Mouse (Mus musculus) midbrain, postnatal 0 days (tissue): ENCODE measurements around the gene Jaml. TPM values are rescaled to one million over a fixed set of nuclear protein-coding genes. Genes with fewer than 3 reads are reported as not detected.

ENCODE experiments used
- ATAC-seq: fragments of 200-750 bp; cut with Nextera tagmentation; 2 replicates; pipeline ENCODE4 v1.8.0; 2017; ENCODE audit warnings: moderate number of reproducible peaks, mild to moderate bottlenecking, moderate TSS enrichment, moderate library complexity; ENCODE audit not compliant: low FRiP score
- DNase-seq: peaks from one replicate; pipeline ENCODE4 v3.0.0-alpha.2; 2015; ENCODE audit warnings: low spot score
- H3K27ac ChIP-seq: fragments of 300-500 bp; sonication (generic); 2 replicates; pipeline ENCODE4 v1.5.1; 2014; ENCODE audit warnings: low read depth, mild to moderate bottlenecking, low read length, mixed read lengths
- H3K27me3 ChIP-seq: fragments of 300-500 bp; sonication (generic); 2 replicates; pipeline ENCODE4 v1.6.1; 2014; ENCODE audit warnings: low read length, control low read depth, mixed read lengths; ENCODE audit not compliant: insufficient read depth
- H3K36me3 ChIP-seq: fragments of 300-500 bp; sonication (generic); 2 replicates; pipeline ENCODE4 v1.6.1; 2014; ENCODE audit warnings: low read length, control low read depth, mixed read lengths; ENCODE audit not compliant: insufficient read depth
- H3K4me1 ChIP-seq: fragments of 300-500 bp; sonication (generic); 2 replicates; pipeline ENCODE4 v1.6.1; 2014; ENCODE audit warnings: mild to moderate bottlenecking, control low read depth, antibody characterized with exemption, low read length, mixed read lengths; ENCODE audit not compliant: insufficient read depth
- H3K4me2 ChIP-seq: fragments of 300-500 bp; sonication (generic); 2 replicates; pipeline ENCODE4 v1.6.1; 2014; ENCODE audit warnings: low read depth, mild to moderate bottlenecking, low read length, mixed read lengths; ENCODE audit not compliant: poor library complexity, severe bottlenecking
- H3K4me3 ChIP-seq: fragments of 300-500 bp; sonication (generic); 2 replicates; pipeline ENCODE4 v1.5.1; 2014; ENCODE audit warnings: low read depth, mild to moderate bottlenecking, low read length, moderate library complexity
- H3K9ac ChIP-seq: fragments of 300-500 bp; sonication (generic); replicated peaks from 2 replicates; pipeline ENCODE4 v1.6.1; 2014; ENCODE audit warnings: mild to moderate bottlenecking, low read length, moderate library complexity, mixed read lengths; ENCODE audit not compliant: poor library complexity, severe bottlenecking
- H3K9me3 ChIP-seq: fragments of 300-500 bp; sonication (generic); 2 replicates; pipeline ENCODE4 v1.6.1; 2016; ENCODE audit warnings: low read length, control low read depth
- CTCF ChIP-seq: IDR thresholded peaks from 2 replicates; pipeline ENCODE4 v1.5.1; 2016; ENCODE audit warnings: antibody characterized with exemption, mild to moderate bottlenecking
- whole genome bisulfite sequencing: fragments of 180-500 bp; shearing (Covaris S2); extraction: QIAGEN DNeasy Blood & Tissue Kit; methylation state at CpG from one replicate; pipeline ENCODE4 v1.1.7; 2014; 5-methylcytosine and 5-hydroxymethylcytosine counted together
- polyA plus RNA-seq: library from polyadenylated mRNA; unstranded; fragments of >200 nt; fragmentation: Nextera tagmentation; extraction: Ambion mirVana; gene quantifications from 2 replicates; pipeline ENCODE4 v1.2.1, GENCODE M21; 2015
- total RNA-seq: library from RNA; depleted of rRNA; stranded (reverse); fragments of >200 nt; gene quantifications from 2 replicates; pipeline ENCODE4 v1.2.3, GENCODE M21; 2014

Jaml gene
- total and polyA plus RNA-seq, 2 experiments from 2014 or later = 0.23 TPM; not detected in 1

GRCm38 (mm10) chr9:45085741-45086690 is 7.0 kb downstream of the Jaml start:
- ATAC-seq (no peak), DNase-seq (no peak)
- no peaks in the 10 kb centered on the region for H3K9me3 ChIP-seq
- H3K4me3 ChIP-seq = no peak overlapping the region
- H3K27me3 ChIP-seq = no peaks in the 10 kb centered on the region
- H3K27ac ChIP-seq = no peak overlapping the region
- WGBS = 67% methylated on average over 12 of the region's 12 CpGs
- H3K4me1 ChIP-seq = no peaks in the 10 kb centered on the region
- H3K36me3 ChIP-seq = no peaks in the 10 kb centered on the region
- no peak for TF ChIP-seq CTCF
- H3K9ac ChIP-seq = no peak overlapping the region
- no peak overlapping the region for H3K4me2 ChIP-seq

GRCm38 (mm10) chr9:45088040-45088439 is 9.1 kb downstream of the Jaml start:
- Histone ChIP-seq H3K4me1 (no peaks in the 10 kb centered on the region), H3K36me3 (no peaks in the 10 kb centered on the region), H3K9ac (no peak overlapping the region), H3K4me2 (no peak overlapping the region), H3K4me3 (no peak overlapping the region), H3K27me3 (no peaks in the 10 kb centered on the region), H3K27ac (no peak overlapping the region), H3K9me3 (no peaks in the 10 kb centered on the region)
- TF ChIP-seq CTCF = no peak
- no peak for ATAC-seq
- DNase-seq = no peak

GRCm38 (mm10) chr9:45090811-45091210 is 11.8 kb downstream of the Jaml start:
- Histone ChIP-seq H3K4me2 (no peak overlapping the region), H3K4me3 (no peak overlapping the region), H3K36me3 (no peaks in the 10 kb centered on the region), H3K9me3 (no peaks in the 10 kb centered on the region), H3K4me1 (no peaks in the 10 kb centered on the region), H3K27me3 (no peaks in the 10 kb centered on the region), H3K9ac (no peak overlapping the region), H3K27ac (no peak overlapping the region)
- ATAC-seq = no peak
- DNase-seq = no peak
- TF ChIP-seq CTCF = peak; percentile 43
- 66% methylated on average over 3 of the region's 3 CpGs for WGBS

- H3K9ac ChIP-seq = no peak overlapping the region
- no peaks in the 10 kb centered on the region for H3K4me1 ChIP-seq
- H3K36me3 ChIP-seq = no peaks in the 10 kb centered on the region
- ATAC-seq = no peak
- no peak overlapping the region for H3K27ac ChIP-seq
- no peaks in the 10 kb centered on the region for H3K9me3 ChIP-seq
- TF ChIP-seq CTCF = no peak
- WGBS = 71% methylated on average over 4 of the region's 4 CpGs
- DNase-seq = no peak
- H3K4me3 ChIP-seq = no peak overlapping the region
- no peaks in the 10 kb centered on the region for H3K27me3 ChIP-seq
- H3K4me2 ChIP-seq = no peak overlapping the region
Observed at GRCm38 (mm10) chr9:45092641-45093040, 13.7 kb downstream of the Jaml start.

- 76% methylated on average over 6 of the region's 6 CpGs for WGBS
- ATAC-seq (no peak), DNase-seq (no peak)
- no peaks in the 10 kb centered on the region for H3K4me1 ChIP-seq
- TF ChIP-seq CTCF = no peak
- no peaks in the 10 kb centered on the region for H3K9me3 ChIP-seq
- H3K27ac ChIP-seq = no peak overlapping the region
- H3K36me3 ChIP-seq = no peaks in the 10 kb centered on the region
- H3K4me2 ChIP-seq = no peak overlapping the region
- no peak overlapping the region for H3K9ac ChIP-seq
- H3K4me3 ChIP-seq = no peak overlapping the region
- H3K27me3 ChIP-seq = no peaks in the 10 kb centered on the region
Observed at GRCm38 (mm10) chr9:45095149-45095937, 16.4 kb downstream of the Jaml start.

GRCm38 (mm10) chr9:45097877-45098276 is 18.9 kb downstream of the Jaml start:
- ATAC-seq (no peak), DNase-seq (no peak)
- Histone ChIP-seq H3K9ac (no peak overlapping the region), H3K4me2 (no peak overlapping the region), H3K27ac (no peak overlapping the region), H3K27me3 (no peaks in the 10 kb centered on the region), H3K9me3 (no peaks in the 10 kb centered on the region), H3K4me3 (no peak overlapping the region), H3K4me1 (no peaks in the 10 kb centered on the region), H3K36me3 (no peaks in the 10 kb centered on the region)
- WGBS = 88% methylated on average over 5 of the region's 5 CpGs
- TF ChIP-seq CTCF = no peak
